Mouse (Mus musculus) lung, adult 18-20 months (tissue): ENCODE measurements around the gene Cbx6.

Source experiments
- DNase-seq, 2 experiments: peaks; one replicate each; pipeline ENCODE4 v3.0.0; 2022; ENCODE audit warnings: mixed read lengths in 2 of 2

The Cbx6 gene

DNA sequence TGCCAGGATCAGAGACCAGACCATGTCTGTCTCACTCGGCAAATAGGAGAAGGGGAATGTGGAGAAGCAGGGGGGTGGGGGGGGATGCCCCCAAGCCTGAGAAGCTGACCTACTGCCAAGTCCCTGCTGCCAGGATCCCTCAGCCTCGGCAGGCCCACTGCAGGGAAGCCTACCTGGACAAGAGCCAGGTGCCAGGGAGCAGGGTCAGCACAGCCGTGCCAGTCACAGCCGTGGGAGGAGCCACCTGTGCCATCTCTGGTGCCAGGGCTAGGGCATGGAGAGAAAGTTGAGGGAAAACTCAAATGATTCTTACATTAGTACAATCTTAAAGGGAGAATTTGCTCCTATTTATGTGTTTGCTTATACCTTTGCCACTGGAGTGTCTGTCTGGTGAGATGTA, 32.2 kb downstream of the Cbx6 start:
- no peak for DNase-seq

DNA sequence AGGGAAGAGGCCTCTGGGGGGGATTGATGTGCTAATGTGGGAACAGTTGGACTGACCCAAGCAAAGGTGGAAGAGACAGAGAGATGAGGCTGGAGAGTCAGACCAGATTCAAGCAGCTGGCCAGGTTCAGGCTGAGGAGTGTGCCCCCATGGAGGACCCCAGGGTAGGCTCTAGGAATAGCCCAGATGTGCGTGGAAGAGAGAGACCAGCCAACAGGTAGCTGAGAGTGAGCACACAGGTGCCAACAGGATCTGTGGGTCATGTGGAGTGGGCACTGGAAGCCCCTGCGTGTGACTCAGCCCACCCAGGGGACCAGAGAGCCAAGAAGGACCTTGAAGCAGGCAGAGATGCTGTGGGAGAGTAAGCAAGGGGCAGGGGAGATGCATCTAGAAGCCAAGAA, 32.8 kb downstream of the Cbx6 start:
- DNase-seq, result no peak

DNA sequence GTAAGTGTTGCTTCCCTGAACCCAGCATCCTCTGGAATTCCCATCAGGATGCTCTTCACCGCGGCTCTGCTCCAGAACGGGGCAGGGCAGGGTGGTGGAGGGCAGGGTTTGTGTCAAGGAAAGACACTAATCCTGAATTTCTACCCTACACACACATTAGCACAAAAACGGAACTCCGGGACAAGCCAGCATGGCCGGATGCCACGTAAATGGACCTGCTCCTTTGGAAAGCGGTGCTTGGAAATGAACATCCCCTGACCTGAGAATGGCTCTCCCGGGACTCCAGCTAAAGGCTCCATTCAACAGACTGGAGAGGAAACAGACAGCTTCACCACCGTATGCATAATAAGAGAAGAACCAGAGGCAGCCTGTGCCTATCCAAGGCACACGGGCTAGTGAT, 33.8 kb downstream of the Cbx6 start:
- no peak for DNase-seq

DNA sequence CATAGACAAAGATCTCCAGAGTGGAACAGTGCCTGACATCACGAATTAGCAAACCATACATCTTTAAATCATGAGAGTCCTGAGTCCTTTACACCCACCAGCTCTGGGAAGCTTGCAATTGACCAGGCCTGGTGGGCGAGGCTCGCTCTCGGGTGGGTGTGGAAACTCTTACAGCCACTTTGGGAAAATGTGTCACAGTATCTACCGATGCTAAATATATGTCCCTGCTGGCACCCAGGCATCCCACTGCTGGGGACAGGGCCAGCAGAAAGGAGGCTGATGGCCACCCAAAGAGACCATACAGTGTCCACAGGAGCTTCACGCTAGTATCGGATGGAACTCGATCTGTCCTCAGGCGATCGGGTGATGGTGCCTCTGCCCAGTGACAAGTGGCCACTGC, 35.9 kb downstream of the Cbx6 start:
- no peak for DNase-seq

DNA sequence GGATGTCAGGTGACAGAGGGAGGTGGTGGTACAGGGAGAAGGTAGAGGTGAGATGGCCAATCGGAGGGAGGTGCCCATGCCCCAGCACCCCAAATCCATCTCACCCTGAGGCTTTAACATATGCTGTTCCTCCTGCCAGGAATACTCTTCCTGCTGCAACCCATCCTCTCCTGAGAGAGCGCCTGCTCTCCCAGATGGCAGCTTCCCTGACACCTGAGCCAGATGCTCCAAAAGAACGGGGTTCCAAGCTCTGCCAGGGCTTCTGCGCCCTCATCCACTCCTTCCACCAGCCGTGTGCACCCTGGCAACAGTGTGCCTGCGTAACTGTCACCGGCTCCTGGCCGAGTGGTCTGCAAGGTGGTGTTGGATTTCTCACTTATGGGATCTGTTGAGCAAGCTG, 36.8 kb downstream of the Cbx6 start:
- no peak for DNase-seq

DNA sequence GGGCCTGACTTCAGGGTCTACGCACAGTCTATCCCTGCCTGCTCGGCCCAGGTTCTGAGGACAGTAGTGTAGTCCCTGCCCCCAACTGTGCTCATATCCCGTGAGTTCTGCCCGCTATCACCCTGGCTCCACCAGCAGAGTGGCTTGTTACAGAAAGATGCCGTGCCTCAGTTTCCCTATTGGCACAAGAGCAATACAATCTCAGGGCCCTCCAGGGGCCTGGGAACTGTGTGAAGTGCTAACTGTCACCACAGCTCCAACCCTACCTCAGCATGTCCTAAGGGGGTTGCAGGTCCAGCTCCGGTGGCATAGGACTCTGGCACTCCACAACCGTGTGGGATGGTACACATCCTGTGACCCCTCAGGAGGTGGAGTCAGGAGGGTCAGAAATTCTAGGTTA, 37.4 kb downstream of the Cbx6 start:
- no peak for DNase-seq

DNA sequence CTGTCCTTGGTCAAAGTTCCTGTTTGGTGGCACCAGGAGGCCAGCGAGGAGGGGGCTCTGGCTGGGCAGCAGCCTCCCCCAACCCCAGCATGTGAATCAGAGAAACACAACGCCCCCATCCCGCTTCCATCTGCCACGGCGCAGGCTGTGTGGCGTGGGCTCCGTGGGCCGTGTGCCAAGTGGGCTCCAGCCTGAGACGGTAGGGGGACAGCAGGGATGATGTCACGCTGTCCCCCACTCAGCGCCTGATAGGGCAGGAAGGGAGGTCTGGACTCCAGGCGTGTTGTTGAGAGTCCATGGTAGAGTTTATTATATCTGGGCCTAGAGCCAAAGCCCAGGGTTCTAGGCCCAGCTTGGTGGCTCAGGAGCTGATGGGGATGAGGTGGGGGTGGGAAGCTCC, 38.2 kb downstream of the Cbx6 start:
- no peak for DNase-seq

DNA sequence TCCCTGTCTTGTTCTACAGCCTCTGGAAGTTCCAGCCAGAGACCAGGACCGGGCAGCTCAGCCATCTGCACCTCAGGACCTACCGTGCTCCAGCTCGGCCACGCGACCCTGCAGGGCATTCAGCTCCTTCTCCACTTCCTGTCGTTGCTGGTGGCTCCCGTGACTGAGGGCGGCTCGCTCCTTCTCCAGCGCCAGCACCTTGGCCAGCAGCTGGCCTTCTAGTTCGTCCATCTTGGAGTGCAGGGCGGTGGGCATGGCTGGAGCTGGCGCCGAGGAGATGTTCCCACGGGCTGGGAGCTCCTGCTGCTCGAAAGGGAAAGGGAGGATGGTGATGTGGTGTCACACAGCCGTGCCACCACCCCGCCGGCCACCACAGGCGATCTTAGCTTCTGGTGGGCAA, 40.3 kb downstream of the Cbx6 start:
- DNase-seq, result no peak

DNA sequence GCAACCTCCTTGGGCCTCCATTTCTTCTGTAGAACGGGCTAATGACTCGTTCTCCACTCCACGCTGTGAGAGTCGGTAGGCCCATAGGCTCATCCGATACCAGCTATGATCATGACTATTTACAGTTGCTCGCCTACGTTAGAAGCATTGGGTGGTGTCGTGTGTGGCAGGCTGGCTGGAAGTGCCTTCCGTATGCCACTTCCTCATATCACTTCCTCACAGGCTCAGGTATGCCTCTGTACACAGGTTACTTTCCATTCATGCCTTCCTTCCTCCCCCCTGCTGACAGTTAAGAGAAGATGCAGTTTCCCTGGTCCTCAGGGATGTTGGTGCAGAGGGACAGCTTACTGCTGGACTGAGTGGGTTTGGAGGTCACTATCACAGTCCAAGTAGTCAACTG, 41.4 kb downstream of the Cbx6 start:
- DNase-seq, result no peak

DNA sequence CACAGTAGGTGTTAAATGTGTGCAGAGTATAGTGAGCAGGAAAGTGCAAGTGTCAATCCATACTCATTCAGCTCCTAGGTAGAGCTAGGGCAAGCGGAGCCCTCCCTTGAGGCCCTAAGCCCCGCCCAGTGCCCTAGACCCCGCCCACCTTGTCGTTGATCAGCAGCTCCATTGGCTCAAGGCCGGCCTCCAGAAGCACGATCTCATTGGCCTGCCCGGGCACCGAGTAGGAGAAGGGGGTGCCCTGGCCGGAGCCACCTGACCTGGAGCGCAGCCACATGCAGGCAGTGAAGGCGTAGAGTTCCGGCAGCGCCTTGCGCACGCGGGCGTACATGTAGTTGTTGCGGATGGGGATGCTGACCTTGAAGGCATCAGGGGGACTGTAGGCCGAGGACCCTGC, 42.0 kb downstream of the Cbx6 start:
- DNase-seq, result peak in 1 of 2 experiments; percentile 27

DNA sequence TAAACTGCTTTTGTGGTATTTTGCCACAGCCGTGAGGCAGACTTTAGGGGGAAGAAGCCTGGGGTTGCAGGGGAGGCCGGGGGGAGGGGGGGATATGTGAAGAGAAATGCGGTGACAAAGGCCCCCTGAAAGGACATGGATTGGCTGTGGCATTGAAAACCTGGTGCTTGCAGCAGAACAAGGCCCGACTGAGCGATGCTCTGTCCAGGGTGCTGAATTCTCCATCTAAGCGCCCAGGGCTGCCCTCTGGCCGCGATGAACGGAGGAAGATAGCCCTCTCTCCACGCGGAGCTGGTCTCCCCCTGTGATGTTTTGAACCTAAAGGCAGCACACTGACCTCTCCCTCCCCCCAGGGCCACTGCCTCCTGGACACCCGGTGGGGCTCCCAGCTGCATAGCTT, 43.0 kb downstream of the Cbx6 start:
- DNase-seq, result peak; percentile 22 to 35

DNA sequence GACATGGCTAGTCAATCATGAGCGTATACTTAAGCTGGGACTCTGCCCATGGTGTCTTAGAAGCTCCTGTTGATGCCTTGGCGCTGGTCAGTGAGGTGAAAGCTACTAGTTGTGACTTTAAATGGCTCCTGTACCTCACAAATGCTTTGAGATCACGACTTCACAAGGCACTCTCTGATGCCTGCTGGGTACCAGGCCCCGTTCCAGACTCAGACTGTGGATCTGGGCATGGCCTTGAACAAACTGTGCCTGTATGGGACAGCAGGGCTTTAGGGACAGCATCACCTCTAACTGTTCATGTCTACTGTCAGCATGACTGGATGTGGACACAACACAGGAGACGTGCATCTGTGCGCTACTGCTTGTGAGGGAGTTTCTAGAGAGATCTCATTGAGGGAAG, 43.6 kb downstream of the Cbx6 start:
- no peak for DNase-seq

DNA sequence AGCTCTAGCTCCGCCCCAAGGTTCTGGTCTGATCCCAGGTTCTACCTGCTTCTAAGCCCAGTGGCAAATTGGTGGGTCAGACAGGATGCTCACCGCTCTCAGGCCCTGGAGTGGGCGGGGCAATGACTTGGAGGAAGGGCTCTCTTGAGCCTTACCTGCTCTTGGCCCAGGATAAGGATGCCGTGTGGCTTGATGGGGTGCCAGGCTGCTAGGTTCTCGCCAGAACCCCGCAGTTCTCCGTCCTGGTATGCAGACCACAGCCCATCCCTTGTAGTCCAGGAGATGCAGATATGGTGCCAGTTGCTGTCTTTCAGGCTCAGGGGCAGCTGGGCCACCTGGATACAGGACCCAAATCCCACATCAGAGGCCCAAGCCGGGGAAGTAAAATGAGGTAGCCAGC, 44.4 kb downstream of the Cbx6 start:
- no peak for DNase-seq

DNA sequence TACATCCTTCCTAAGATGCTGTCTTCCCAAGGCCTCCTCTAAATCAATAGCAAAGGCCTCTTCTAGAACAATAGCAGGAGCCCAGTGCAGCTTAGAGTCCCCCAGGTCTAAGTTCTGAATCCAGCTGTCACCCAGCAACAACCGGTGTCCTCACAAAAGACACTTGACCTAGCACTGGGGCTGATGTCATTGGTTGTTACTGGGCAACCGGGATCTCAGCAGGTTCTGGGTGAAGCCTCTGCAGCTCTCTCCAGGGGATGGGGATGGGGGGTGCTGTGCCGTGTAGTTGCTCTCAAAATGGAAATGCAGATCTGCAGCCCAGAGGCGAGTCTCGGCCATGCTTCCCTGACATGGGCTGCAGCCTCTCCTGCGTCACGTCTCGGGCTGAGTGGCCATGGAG, 46.7 kb downstream of the Cbx6 start:
- no peak for DNase-seq

DNA sequence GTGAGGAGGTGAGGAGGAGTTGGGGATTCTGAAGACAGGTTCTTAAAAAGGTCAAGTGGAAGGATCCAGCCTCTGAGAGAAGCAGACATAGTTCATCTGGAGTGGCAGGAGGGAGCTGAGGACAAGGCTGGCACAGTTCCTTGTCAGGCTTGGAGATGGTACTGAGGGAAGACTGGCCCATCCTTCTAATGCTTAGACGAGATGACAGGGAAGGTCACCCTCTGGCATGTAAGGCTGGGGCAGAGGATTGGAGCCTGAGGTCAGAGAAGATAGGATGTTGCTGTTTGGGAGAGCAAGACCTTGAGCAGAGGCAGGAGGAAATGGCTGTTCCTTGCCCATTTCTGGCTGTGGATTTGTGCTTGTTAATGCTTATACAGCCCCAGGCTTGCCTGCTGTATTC, 49.4 kb downstream of the Cbx6 start:
- no peak for DNase-seq

DNA sequence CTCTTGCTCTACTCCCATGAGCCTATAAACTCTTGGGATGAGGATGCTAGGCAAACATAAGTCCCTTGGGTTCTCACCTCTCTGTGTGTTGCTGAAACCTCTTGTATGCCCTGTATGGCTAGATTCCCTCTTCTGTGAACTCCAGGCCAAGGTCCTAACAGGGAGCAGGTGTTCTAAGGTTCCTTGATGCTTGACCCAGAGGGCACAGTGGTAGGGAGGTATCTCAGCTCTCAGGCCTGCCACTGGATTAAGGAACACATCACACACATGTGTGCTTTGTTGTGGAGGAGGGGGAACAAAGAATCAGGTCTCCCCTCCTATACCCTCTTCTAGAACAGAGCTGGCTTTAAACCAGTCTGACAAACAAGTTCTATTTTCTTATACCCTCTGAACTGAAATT, 56.7 kb downstream of the Cbx6 start, which contains the start of gene Dnal4:
Gene Dnal4 (minus strand): TSS at position 101 of the 400 bp plus-strand sequence.
- DNase-seq, result no peak

DNA sequence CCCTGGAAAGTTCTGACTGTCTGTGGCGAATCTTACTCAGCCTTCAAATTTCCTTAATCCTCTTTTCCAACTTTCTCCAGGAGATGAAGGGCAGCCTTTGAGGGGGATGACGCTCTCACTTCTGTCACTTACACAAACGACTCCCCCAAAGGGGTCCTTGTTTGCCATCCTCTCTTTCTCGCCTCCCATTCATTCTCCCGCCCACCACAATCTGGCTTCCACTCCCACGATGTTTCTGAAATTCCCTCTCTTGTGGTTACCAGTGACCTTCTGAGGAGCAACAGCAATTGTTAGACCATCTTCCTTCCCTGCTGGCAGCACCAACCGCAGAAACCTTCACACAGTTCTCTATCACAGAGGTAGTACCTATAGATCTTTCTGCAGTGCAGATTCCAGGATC, 58.8 kb downstream of the Cbx6 start:
- no peak for DNase-seq

DNA sequence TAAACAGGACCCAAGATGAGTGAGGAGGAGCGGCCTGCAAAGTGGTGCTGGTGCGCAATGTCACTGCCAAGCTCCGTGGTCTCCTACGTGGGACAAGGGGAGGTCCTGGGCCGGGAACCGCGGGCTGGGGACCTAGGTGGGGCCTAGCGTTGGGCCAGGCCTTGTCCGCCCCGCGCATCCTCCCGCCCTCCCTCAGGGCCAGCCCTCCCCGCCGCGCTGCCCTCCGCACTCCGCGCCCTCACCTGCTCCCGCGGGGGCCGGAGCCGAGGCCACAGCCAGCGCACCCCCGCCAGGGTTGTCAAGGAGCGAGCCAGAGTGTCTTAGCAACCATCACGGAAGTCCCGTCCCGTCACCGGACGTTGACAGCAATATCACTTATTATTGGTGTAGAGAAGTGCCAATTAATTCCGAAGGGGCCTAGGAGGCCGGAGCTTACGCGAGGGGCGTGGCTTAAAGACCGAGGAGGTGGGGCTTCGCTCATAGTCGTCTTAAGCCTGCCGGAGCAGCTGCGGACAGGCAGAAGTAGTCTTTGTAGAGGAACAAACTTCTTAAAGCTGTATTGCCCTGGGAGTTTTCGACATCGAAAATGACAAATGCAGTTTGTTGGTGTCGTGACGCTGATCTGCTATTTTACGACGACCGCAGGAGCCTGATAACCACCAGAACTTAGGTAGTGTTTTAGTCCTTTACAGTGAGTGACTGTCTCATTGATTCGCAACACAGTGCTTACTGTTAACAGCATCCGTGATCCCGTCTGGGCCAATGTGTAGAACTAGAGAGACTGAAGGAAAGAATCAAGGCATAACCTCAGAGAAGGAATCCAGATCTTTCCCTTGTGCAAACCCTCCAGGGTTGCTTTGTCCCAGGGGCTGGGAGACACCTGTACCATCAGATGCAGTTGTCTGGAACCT, 60.1 kb downstream of the Cbx6 start:
- DNase-seq, result peak; percentile 98
